Mouse (Mus musculus) kidney, postnatal 0 days (tissue): ENCODE data around the gene Ckmt2. TPM values are rescaled to one million over a fixed set of nuclear protein-coding genes. Genes with fewer than 3 reads are reported as not detected.

Experiments used
- ATAC-seq: fragments of 200-750 bp; cut with Nextera tagmentation; replicated peaks from 2 replicates; pipeline ENCODE4 v1.8.0; 2017; ENCODE audit warnings: low read depth, moderate number of reproducible peaks, moderate TSS enrichment, moderate library complexity; ENCODE audit not compliant: low FRiP score
- DNase-seq: peaks from one replicate; pipeline ENCODE4 v3.0.0-alpha.2; 2016; ENCODE audit warnings: low spot score
- H3K27ac ChIP-seq: fragments of 300-500 bp; sonication (generic); 2 replicates; pipeline ENCODE4 v1.5.1; 2014; ENCODE audit warnings: mild to moderate bottlenecking
- H3K27me3 ChIP-seq: fragments of 300-500 bp; sonication (generic); 2 replicates; pipeline ENCODE4 v1.6.1; 2014; ENCODE audit warnings: low read length, mixed read lengths; ENCODE audit not compliant: insufficient read depth
- H3K36me3 ChIP-seq: fragments of 300-500 bp; sonication (generic); 2 replicates; pipeline ENCODE4 v1.6.1; 2014; ENCODE audit warnings: low read length, mixed read lengths; ENCODE audit not compliant: insufficient read depth
- H3K4me1 ChIP-seq: fragments of 300-500 bp; sonication (generic); replicated peaks from 2 replicates; pipeline ENCODE4 v1.6.1; 2014; ENCODE audit warnings: antibody characterized with exemption, low read length, mixed read lengths; ENCODE audit not compliant: insufficient read depth
- H3K4me2 ChIP-seq: fragments of 300-500 bp; sonication (generic); 2 replicates; pipeline ENCODE4 v1.6.1; 2014; ENCODE audit warnings: mild to moderate bottlenecking, low read length, moderate library complexity, mixed read lengths
- H3K4me3 ChIP-seq: fragments of 300-500 bp; sonication (generic); replicated peaks from 2 replicates; pipeline ENCODE4 v1.5.1; 2014; ENCODE audit warnings: low read depth, low read length
- H3K9ac ChIP-seq: fragments of 300-500 bp; sonication (generic); 2 replicates; pipeline ENCODE4 v1.6.1; 2014; ENCODE audit warnings: low read depth, low read length
- H3K9me3 ChIP-seq: fragments of 300-500 bp; sonication (generic); replicated peaks from 2 replicates; pipeline ENCODE4 v1.6.1; 2016; ENCODE audit warnings: low read length, inconsistent platforms, mixed read lengths
- CTCF ChIP-seq: IDR thresholded peaks from 2 replicates; pipeline ENCODE4 v1.5.1; 2016; ENCODE audit warnings: antibody characterized with exemption, low read depth, mild to moderate bottlenecking, moderate library complexity
- WGBS: fragments of 180-500 bp; shearing (Covaris S2); extraction: QIAGEN DNeasy Blood & Tissue Kit; methylation state at CpG from one replicate; pipeline ENCODE4 v1.1.7; 2014; 5-methylcytosine and 5-hydroxymethylcytosine counted together
- polyA plus RNA-seq: library from polyadenylated mRNA; unstranded; fragments of >200 nt; fragmentation: Nextera tagmentation; extraction: Ambion mirVana; gene quantifications from 2 replicates; pipeline ENCODE4 v1.2.1, GENCODE M21; 2015

Ckmt2 gene
- polyA plus RNA-seq, 1 experiment from 2014 or later, result 0.14 TPM

GRCm38 (mm10) chr13:91827876-91828275 lies 48.8 kb downstream of the Ckmt2 start:
- Histone ChIP-seq H3K9ac (no peak overlapping the region), H3K4me2 (no peak overlapping the region), H3K9me3 (no peaks in the 10 kb centered on the region), H3K36me3 (no peaks in the 10 kb centered on the region), H3K4me3 (no peak overlapping the region), H3K4me1 (no peaks in the 10 kb centered on the region), H3K27me3 (no peaks in the 10 kb centered on the region), H3K27ac (no peak overlapping the region)
- DNase-seq (no peak), ATAC-seq (no peak)
- no peak for TF ChIP-seq CTCF

GRCm38 (mm10) chr13:91826066-91826465 lies 50.6 kb downstream of the Ckmt2 start:
- no peak overlapping the region for H3K9ac ChIP-seq
- DNase-seq, result no peak
- TF ChIP-seq CTCF, result no peak
- H3K4me3 ChIP-seq, result no peak overlapping the region
- 51% methylated on average over 2 of the region's 2 CpGs for WGBS
- H3K9me3 ChIP-seq, result no peaks in the 10 kb centered on the region
- ATAC-seq, result no peak
- no peaks in the 10 kb centered on the region for H3K36me3 ChIP-seq
- H3K27ac ChIP-seq, result no peak overlapping the region
- H3K4me1 ChIP-seq, result no peaks in the 10 kb centered on the region
- no peak overlapping the region for H3K4me2 ChIP-seq
- no peaks in the 10 kb centered on the region for H3K27me3 ChIP-seq

GRCm38 (mm10) chr13:91824845-91825550 lies 51.7 kb downstream of the Ckmt2 start:
- no peak for TF ChIP-seq CTCF
- Histone ChIP-seq H3K9ac (no peak overlapping the region), H3K4me1 (no peaks in the 10 kb centered on the region), H3K9me3 (no peaks in the 10 kb centered on the region), H3K4me2 (no peak overlapping the region), H3K4me3 (no peak overlapping the region), H3K36me3 (no peaks in the 10 kb centered on the region), H3K27me3 (no peaks in the 10 kb centered on the region), H3K27ac (no peak overlapping the region)
- peak; percentile 18 for DNase-seq
- WGBS, result 44% methylated on average over 4 of the region's 4 CpGs
- ATAC-seq, result no peak

GRCm38 (mm10) chr13:91823735-91824134 lies 53.0 kb downstream of the Ckmt2 start:
- Histone ChIP-seq H3K4me2 (no peak overlapping the region), H3K9me3 (no peaks in the 10 kb centered on the region), H3K36me3 (no peaks in the 10 kb centered on the region), H3K27me3 (no peaks in the 10 kb centered on the region), H3K9ac (no peak overlapping the region), H3K4me3 (no peak overlapping the region), H3K27ac (no peak overlapping the region), H3K4me1 (no peaks in the 10 kb centered on the region)
- no peak for TF ChIP-seq CTCF
- 62% methylated on average over 6 of the region's 6 CpGs for WGBS
- ATAC-seq, result no peak
- DNase-seq, result no peak

GRCm38 (mm10) chr13:91814670-91815069 lies 62.0 kb downstream of the Ckmt2 start:
- Histone ChIP-seq H3K9me3 (no peaks in the 10 kb centered on the region), H3K27ac (no peak overlapping the region), H3K4me3 (no peak overlapping the region), H3K4me2 (no peak overlapping the region), H3K36me3 (no peaks in the 10 kb centered on the region), H3K4me1 (no peaks in the 10 kb centered on the region), H3K9ac (no peak overlapping the region), H3K27me3 (no peaks in the 10 kb centered on the region)
- no peak for ATAC-seq
- TF ChIP-seq CTCF, result no peak
- WGBS, result 94% methylated on average over 5 of the region's 5 CpGs
- DNase-seq, result no peak

- Histone ChIP-seq H3K27me3 (no peaks in the 10 kb centered on the region), H3K9ac (no peak overlapping the region), H3K9me3 (no peaks in the 10 kb centered on the region), H3K4me2 (no peak overlapping the region), H3K4me3 (no peak overlapping the region), H3K36me3 (peaks cover 6% of the 10 kb centered on the region; the same call in 1 of the 2 replicates), H3K4me1 (no peaks in the 10 kb centered on the region; the same call in 1 of the 2 replicates), H3K27ac (no peak overlapping the region)
- WGBS, result 40% methylated on average over 2 of the region's 2 CpGs
- ATAC-seq (no peak), DNase-seq (peak; percentile 76)
- TF ChIP-seq CTCF, result peak; percentile 75
Observed at GRCm38 (mm10) chr13:91809476-91809875, 67.2 kb downstream of the Ckmt2 start.
